Mouse (Mus musculus): ENCODE measurements around the gene 1810013L24Rik. TPM values are rescaled to one million over a fixed set of nuclear protein-coding genes. Genes with fewer than 3 reads are reported as not detected.

1810013L24Rik gene
- 17.2 and 20.5 TPM in 2 replicates for polyA plus RNA-seq (2016; fragmentation: Nextera tagmentation; extraction: Ambion mirVana)

- under 1% methylated on average over 79 of the region's 80 CpGs for WGBS
- peak within 1 kb of the TSS; percentile 94 for H3K27ac ChIP-seq
Observed at GRCm38 (mm10) chr16:8829564-8830359, at the start of gene 1810013L24Rik. Gene 1810013L24Rik (plus strand): TSS chr16:8830100.

GRCm38 (mm10) chr16:8780187-8780586, 49.7 kb upstream of the 1810013L24Rik start:
- Histone ChIP-seq H3K36me3 (no peaks in the 10 kb centered on the region), H3K27me3 (ENCODE audit: low read depth, poor library complexity, severe bottlenecking) (no peaks in the 10 kb centered on the region), H3K4me3 (no peak overlapping the region), H3K4me1 (no peaks in the 10 kb centered on the region), H3K27ac (no peak overlapping the region), H3K9me3 (replicated peaks) (no peaks in the 10 kb centered on the region)
- no peak for DNase-seq (ENCODE audit: low spot score)
- WGBS: 85% methylated on average over 3 of the region's 3 CpGs

More at GRCm38 (mm10) chr16:8829564-8830359, at the start of gene 1810013L24Rik:
- H3K4me3 ChIP-seq: peak within 1 kb of the TSS; percentile 83
- no peaks in the 10 kb centered on the region for H3K27me3 ChIP-seq (ENCODE audit: low read depth, poor library complexity, severe bottlenecking)
- peak; percentile 97 for DNase-seq (ENCODE audit: low spot score)
- H3K4me1 ChIP-seq: peaks cover 10% of the 10 kb centered on the region
- H3K36me3 ChIP-seq: peaks cover 31% of the 10 kb centered on the region
- H3K9me3 ChIP-seq (replicated peaks): no peaks in the 10 kb centered on the region

GRCm38 (mm10) chr16:8781191-8781590, 48.7 kb upstream of the 1810013L24Rik start:
- WGBS: 56% methylated on average over 6 of the region's 6 CpGs

GRCm38 (mm10) chr16:8781660-8782059, 48.2 kb upstream of the 1810013L24Rik start:
- Histone ChIP-seq H3K27ac (no peak overlapping the region), H3K4me1 (no peaks in the 10 kb centered on the region), H3K27me3 (ENCODE audit: low read depth, poor library complexity, severe bottlenecking) (no peaks in the 10 kb centered on the region), H3K9me3 (replicated peaks) (no peaks in the 10 kb centered on the region), H3K36me3 (no peaks in the 10 kb centered on the region), H3K4me3 (no peak overlapping the region)
- DNase-seq (ENCODE audit: low spot score): no peak
- WGBS: 90% methylated on average over 2 of the region's 2 CpGs

More at GRCm38 (mm10) chr16:8781191-8781590, 48.7 kb upstream of the 1810013L24Rik start:
- Histone ChIP-seq H3K27me3 (ENCODE audit: low read depth, poor library complexity, severe bottlenecking) (no peaks in the 10 kb centered on the region), H3K4me3 (no peak overlapping the region), H3K4me1 (no peaks in the 10 kb centered on the region), H3K36me3 (no peaks in the 10 kb centered on the region), H3K27ac (no peak overlapping the region), H3K9me3 (replicated peaks) (no peaks in the 10 kb centered on the region)
- DNase-seq (ENCODE audit: low spot score): no peak

GRCm38 (mm10) chr16:8783198-8783913, 46.5 kb upstream of the 1810013L24Rik start:
- no peaks in the 10 kb centered on the region for H3K9me3 ChIP-seq (replicated peaks)
- peaks cover 5% of the 10 kb centered on the region; the same call in 1 of the 2 replicates for H3K4me1 ChIP-seq
- H3K27me3 ChIP-seq (ENCODE audit: low read depth, poor library complexity, severe bottlenecking): no peaks in the 10 kb centered on the region
- H3K27ac ChIP-seq: no peak overlapping the region
- 83% methylated on average over 16 of the region's 16 CpGs for WGBS
- H3K4me3 ChIP-seq: no peak overlapping the region
- no peak for DNase-seq (ENCODE audit: low spot score)
- H3K36me3 ChIP-seq: no peaks in the 10 kb centered on the region

- H3K9me3 ChIP-seq (replicated peaks): no peaks in the 10 kb centered on the region
- no peak overlapping the region for H3K27ac ChIP-seq
- peaks cover 10% of the 10 kb centered on the region; the same call in 1 of the 2 replicates for H3K4me1 ChIP-seq
- WGBS: 79% methylated on average over 3 of the region's 3 CpGs
- H3K36me3 ChIP-seq: no peaks in the 10 kb centered on the region
- no peaks in the 10 kb centered on the region for H3K27me3 ChIP-seq (ENCODE audit: low read depth, poor library complexity, severe bottlenecking)
- no peak for DNase-seq (ENCODE audit: low spot score)
- H3K4me3 ChIP-seq: no peak overlapping the region
Observed at GRCm38 (mm10) chr16:8784753-8785152, 45.1 kb upstream of the 1810013L24Rik start.

- Histone ChIP-seq H3K9me3 (replicated peaks) (no peaks in the 10 kb centered on the region), H3K36me3 (no peaks in the 10 kb centered on the region), H3K27me3 (ENCODE audit: low read depth, poor library complexity, severe bottlenecking) (no peaks in the 10 kb centered on the region), H3K27ac (no peak overlapping the region), H3K4me3 (no peak overlapping the region), H3K4me1 (peaks cover 14% of the 10 kb centered on the region)
- WGBS: 92% methylated on average over 4 of the region's 4 CpGs
- no peak for DNase-seq (ENCODE audit: low spot score)
Observed at GRCm38 (mm10) chr16:8790886-8791285, 39.0 kb upstream of the 1810013L24Rik start.

- peaks cover 17% of the 10 kb centered on the region for H3K4me1 ChIP-seq
Observed at GRCm38 (mm10) chr16:8791949-8792557, 37.8 kb upstream of the 1810013L24Rik start, which contains the start of gene Usp7. Gene Usp7 (minus strand): TSS chr16:8792308.

GRCm38 (mm10) chr16:8794952-8795351, 34.9 kb upstream of the 1810013L24Rik start:
- Histone ChIP-seq H3K27ac (no peak overlapping the region), H3K9me3 (replicated peaks) (no peaks in the 10 kb centered on the region), H3K36me3 (no peaks in the 10 kb centered on the region), H3K4me3 (no peak overlapping the region), H3K4me1 (peaks cover 7% of the 10 kb centered on the region; the same call in 1 of the 2 replicates), H3K27me3 (ENCODE audit: low read depth, poor library complexity, severe bottlenecking) (no peaks in the 10 kb centered on the region)
- 16% methylated on average over 3 of the region's 3 CpGs for WGBS
- DNase-seq (ENCODE audit: low spot score): no peak

More at GRCm38 (mm10) chr16:8791949-8792557, 37.8 kb upstream of the 1810013L24Rik start, which contains the start of gene Usp7:
- no peaks in the 10 kb centered on the region for H3K36me3 ChIP-seq
- H3K27me3 ChIP-seq (ENCODE audit: low read depth, poor library complexity, severe bottlenecking): no peaks in the 10 kb centered on the region
- H3K27ac ChIP-seq: no peak within 1 kb of the TSS
- H3K9me3 ChIP-seq (replicated peaks): no peaks in the 10 kb centered on the region
- DNase-seq (ENCODE audit: low spot score): no peak
- H3K4me3 ChIP-seq: no peak within 1 kb of the TSS
- 92% methylated on average over 20 of the region's 20 CpGs for WGBS

GRCm38 (mm10) chr16:8795906-8796305, 34.0 kb upstream of the 1810013L24Rik start:
- Histone ChIP-seq H3K36me3 (no peaks in the 10 kb centered on the region), H3K9me3 (replicated peaks) (peaks cover 3% of the 10 kb centered on the region; the same call in 1 of the 2 replicates), H3K4me1 (peaks cover 7% of the 10 kb centered on the region; the same call in 1 of the 2 replicates), H3K27me3 (ENCODE audit: low read depth, poor library complexity, severe bottlenecking) (no peaks in the 10 kb centered on the region), H3K27ac (no peak overlapping the region), H3K4me3 (no peak overlapping the region)
- DNase-seq (ENCODE audit: low spot score): no peak
- 69% methylated on average over 2 of the region's 2 CpGs for WGBS

- no peaks in the 10 kb centered on the region for H3K27me3 ChIP-seq (ENCODE audit: low read depth, poor library complexity, severe bottlenecking)
- no peak overlapping the region for H3K4me3 ChIP-seq
- no peak overlapping the region for H3K27ac ChIP-seq
- 24% methylated on average over 4 of the region's 4 CpGs for WGBS
- H3K9me3 ChIP-seq (replicated peaks): no peaks in the 10 kb centered on the region
- no peaks in the 10 kb centered on the region for H3K36me3 ChIP-seq
- DNase-seq (ENCODE audit: low spot score): peak; percentile 63
- H3K4me1 ChIP-seq: peaks cover 4% of the 10 kb centered on the region; the same call in 1 of the 2 replicates
Observed at GRCm38 (mm10) chr16:8806703-8807102, 23.2 kb upstream of the 1810013L24Rik start.

GRCm38 (mm10) chr16:8810399-8811127, 19.3 kb upstream of the 1810013L24Rik start:
- Histone ChIP-seq H3K9me3 (replicated peaks) (no peaks in the 10 kb centered on the region), H3K4me3 (no peak overlapping the region), H3K4me1 (peaks cover 10% of the 10 kb centered on the region; the same call in 1 of the 2 replicates), H3K27ac (no peak overlapping the region), H3K27me3 (ENCODE audit: low read depth, poor library complexity, severe bottlenecking) (no peaks in the 10 kb centered on the region), H3K36me3 (no peaks in the 10 kb centered on the region)
- DNase-seq (ENCODE audit: low spot score): no peak
- 90% methylated on average over 14 of the region's 14 CpGs for WGBS
